Mouse (Mus musculus) retina, postnatal 7 days (tissue): Measurements from ENCODE around the gene Chuk.

Experiments
- DNase-seq: peaks from one replicate; pipeline ENCODE4 v3.0.0-alpha.2; 2012; ENCODE audit warnings: low read depth, low spot score

Gene Chuk

GRCm38 (mm10) chr19:44042121-44042520 is 65.2 kb downstream of the Chuk start:
- no peak for DNase-seq

- no peak for DNase-seq
Measured at GRCm38 (mm10) chr19:44033396-44033795, 73.9 kb downstream of the Chuk start.

GRCm38 (mm10) chr19:44032046-44032744 is 75.1 kb downstream of the Chuk start:
- DNase-seq: no peak

GRCm38 (mm10) chr19:44030024-44030423 is 77.3 kb downstream of the Chuk start:
- no peak for DNase-seq

- DNase-seq: no peak
Measured at GRCm38 (mm10) chr19:44028972-44029371, 78.3 kb downstream of the Chuk start, which contains the start of gene Cyp2c23. TSS of gene Cyp2c23 (minus strand) at chr19:44029208.

- DNase-seq: no peak
Measured at GRCm38 (mm10) chr19:44026956-44027530, 80.2 kb downstream of the Chuk start.

GRCm38 (mm10) chr19:44024921-44025585 is 82.2 kb downstream of the Chuk start:
- DNase-seq: no peak
